Mouse (Mus musculus) layer of hippocampus, adult 9-11 months (tissue): ENCODE data around the gene Nr2f6.
A peak's percentile ranks its signal among the peaks of the same experiment; 100 is the strongest.

ENCODE experiments used
- DNase-seq: peaks from one replicate; pipeline ENCODE4 v3.0.0; 2022

Nr2f6 gene

DNA sequence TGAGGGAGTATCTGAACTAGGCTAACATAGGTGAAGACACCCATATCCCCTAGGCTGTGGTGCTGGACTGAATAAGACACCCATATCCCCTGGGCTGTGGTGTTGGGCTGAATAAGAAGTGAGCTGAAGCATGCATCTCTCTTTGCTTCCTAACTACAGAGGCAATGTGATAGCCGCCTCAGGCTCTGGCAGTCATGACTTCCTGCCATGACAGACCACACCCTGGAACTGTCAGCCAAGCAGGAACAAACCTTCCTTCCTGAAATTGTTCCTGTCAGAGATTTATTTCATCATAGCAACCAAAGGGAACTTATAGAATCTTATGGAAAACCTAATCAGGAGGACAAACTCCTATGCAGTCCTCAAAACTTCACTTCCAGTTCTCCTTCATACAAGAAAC lies 6.5 kb upstream of the Nr2f6 start:
- no peak for DNase-seq

DNA sequence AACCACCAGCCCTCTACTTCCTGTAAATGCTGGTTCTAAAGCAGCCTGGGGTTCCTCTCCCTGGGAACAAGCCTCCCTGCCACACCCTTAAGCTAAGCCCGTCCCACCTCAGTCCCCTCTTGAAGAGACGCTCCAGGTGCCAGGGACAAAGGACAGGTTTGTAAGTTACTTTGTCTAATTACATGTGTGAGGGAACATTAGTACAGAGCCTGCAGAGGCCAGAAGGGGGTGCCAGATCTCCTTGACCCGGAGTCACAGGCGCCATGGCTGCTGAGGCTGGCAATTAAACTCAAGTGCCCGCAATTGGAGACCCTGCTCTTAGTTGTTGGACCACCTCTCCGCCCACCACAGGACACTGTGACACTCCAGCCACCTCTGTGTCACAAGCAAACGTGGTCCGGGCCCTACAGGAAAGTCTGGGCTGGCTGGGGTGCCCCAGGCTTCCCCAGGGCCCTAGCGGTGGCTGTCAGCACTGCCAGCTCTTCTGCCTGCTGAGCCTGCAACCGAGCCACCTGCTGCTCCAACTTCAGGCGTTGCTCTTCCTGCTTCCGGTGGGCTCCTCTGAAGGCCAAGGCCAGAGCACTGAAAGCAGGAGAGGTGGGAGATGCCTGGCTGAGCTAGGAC lies 3.6 kb upstream of the Nr2f6 start:
- no peak for DNase-seq

DNA sequence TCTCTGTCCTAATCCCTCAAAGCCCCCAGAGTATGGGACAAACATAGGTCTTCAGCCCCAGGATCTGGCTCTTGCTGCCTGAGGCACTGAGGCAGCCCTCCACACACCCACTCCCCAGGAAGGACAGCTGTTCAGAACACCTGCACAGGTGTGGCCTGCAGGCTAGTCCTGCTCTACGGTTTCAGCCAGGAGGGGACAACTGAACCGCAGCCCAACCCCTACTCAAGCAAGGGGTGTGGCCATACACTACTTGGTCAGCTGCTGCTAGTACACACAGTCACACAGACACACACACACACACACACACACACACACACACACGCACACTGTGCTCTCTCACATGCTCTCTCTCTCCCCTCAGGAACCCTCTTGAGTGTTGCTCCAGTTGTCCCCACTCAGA lies 2.1 kb upstream of the Nr2f6 start:
- DNase-seq, result no peak

DNA sequence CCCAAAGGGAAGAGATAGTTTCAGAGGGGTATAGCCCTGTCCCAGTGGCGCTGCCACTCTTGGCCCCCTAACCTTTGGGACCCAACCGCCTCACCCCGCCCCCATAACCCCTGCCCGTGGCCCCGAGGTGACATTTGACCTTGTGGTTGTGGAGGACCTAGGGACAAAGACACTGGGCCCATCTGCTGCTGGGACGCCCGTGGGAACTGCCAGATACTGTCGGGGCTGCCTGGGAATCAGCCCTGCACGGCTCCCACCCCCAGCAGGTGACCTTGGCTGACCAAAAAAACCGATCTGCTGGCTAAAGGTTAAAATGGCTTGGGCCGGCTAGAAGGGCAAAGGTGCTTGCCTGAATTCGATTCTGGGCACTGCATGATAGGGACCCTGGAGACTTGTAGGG lies 1.6 kb upstream of the Nr2f6 start:
- no peak for DNase-seq

DNA sequence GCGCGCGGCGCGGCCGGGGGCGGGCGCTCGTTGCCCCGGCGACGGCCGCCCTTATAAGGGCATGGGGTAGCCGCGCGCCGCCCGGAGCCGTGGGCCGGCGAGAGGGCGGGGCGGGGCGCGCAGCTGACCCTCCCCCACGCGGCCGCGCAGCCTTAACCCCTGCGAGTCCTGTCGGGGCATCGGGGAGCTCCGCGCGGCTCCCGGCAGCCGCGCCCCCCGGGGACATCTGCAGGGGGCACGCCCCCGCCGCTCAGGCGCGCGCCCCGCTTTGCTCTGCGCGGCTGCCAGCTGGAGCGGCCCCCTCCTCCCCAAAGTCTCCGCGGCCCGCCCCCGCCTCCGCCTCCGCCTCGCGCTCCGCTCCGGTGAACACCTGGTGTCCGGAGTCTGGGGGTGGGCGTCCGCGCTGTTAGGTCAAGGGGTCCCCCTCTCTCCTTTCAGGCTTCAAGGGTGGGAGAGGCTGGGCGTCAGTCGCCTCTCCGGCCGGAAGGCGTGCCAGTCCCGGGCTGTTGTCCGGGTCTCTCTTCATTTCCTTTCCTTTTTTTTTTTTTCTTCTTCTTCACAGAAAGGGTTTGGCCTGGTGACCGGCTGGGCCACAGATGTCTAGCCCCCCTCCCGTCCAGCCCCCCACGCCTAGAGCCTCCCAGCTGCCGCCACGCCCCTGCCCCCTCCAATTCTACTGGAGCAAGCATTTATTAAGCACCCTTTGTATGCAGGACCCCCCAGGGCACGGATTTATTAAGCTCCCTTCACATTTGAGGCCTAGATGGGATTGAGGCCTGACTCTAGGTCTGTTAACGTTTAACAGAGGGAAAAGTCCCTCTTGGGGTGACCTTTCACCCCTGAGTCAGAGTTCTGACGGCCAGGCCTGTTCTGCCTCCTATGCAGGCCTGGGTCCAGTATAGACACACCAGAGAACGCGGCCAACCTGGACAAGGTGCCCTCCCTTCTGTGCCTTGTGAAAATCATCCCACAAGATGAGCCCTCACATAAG lies 506 bp upstream of the Nr2f6 start:
- peak; percentile 89 for DNase-seq

DNA sequence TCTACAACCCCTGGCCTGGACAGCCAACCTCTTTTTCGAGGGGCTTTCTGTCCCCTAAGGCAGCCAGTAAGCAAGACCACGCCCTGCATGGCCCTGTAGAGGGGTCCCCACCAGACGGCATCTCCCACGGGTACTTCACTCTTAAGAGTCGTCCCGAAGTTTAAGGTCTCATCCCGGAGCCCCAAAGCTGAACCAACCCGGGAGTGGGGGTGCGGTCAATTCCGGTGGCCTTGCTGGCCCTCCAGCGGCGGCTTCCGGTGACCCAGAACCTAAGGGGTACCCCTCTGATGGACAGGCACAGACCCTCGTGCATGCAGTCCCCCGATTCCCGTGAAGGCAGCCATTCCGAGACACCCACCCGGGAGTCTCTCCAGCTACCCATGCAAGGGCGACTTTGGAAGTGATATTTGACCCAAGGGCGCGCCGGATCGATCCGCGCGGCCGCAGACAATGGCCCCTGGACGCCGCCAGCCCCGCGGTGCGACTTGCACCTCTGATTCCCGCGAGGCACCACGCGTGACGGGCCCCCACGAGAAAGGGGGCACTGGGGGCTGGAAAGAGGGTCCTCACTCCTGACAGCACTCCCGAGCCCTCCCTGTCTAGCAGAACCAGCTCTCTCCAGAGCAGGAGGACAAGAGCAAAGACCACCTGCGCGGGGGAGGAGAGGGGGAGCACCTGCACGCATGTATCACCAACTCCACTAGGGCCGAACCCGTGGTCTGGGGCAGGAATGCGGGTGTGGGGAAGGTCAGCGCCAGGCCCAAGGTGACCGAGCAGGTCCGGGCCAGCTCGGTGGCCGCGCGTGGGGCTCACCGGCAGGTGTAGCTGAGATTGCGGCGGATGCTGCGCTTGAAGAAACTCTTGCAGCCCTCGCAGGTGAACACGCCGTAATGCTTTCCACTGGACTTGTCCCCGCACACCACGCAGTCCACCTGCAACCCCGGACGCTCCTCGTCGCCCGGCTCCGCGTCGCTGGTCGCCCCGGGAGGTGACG lies 1.3 kb downstream of the Nr2f6 start:
- DNase-seq, result no peak

DNA sequence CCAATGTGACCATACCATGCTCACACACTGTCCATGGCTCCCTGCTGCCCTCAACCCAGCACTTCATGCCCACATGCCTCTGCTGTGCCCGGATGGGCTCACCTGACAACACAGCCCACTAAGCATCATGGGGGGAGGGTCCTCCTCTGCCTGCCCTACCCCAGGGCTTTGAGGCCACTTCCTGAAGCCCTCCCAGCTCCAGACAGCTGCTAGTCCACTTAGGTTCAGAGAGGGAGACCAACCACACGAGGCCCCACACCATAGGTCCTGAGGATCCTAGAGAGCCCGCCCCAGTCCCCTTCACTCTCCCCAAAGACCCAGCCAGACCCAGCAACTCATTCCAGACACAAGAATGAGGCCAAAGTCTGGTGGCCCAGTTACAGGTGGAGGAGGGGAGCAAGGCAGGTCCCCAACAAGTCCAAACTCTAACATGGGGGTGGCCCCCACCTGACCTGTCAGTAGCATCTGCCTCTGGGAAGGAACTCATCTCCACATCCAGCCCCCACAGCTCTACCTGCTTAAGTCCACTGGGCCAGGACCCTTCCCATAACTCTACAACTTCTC lies 2.2 kb downstream of the Nr2f6 start:
- no peak for DNase-seq

DNA sequence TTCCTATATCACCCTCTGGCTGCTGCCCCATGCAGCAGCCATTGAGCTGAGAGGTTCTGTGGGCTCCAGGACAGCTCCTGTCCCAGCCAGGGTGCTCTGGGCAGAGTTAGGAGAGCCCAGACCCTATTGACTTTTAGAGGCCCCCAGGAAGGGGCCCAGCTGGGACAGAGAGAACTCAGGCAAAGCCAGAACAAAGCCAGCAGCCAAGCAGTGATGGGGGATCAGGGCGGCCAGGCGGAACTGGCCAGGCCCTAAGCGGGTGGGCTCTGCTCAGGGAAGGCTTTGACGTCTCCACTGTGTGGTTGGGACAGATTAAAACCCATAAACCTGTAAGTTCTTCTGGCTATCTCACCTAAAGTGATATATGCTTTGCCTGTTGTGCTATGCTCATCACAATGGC lies 2.8 kb downstream of the Nr2f6 start:
- DNase-seq, result no peak

DNA sequence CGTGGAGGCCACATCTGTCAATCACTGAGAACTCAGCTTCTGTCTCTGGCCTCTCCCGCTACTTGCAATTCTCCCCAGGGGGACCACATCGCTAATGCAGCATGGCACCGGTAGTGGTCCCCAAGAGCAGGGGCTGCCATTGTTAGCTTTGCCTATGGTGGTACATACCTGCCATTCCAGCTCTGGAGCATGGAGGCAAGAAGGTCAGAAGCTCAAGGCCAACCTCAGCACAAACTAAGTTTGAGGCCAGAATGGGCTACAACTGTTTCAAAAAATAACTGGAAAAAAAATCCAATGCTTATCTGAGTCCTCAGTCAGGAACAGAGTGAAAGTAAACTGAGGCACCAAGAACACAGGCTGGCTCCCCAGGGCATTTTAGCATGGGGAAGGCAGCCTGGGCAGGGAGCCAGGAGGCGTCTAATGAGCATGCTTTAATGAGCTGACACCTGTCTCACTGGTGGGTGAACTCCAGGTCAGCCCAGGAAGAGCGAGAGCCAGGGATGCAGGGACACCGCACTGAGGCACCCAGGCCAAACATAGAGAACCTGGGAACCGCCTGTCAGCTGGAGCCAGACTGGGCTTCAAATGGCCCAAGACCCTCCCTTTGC lies 5.2 kb downstream of the Nr2f6 start:
- DNase-seq, result no peak

DNA sequence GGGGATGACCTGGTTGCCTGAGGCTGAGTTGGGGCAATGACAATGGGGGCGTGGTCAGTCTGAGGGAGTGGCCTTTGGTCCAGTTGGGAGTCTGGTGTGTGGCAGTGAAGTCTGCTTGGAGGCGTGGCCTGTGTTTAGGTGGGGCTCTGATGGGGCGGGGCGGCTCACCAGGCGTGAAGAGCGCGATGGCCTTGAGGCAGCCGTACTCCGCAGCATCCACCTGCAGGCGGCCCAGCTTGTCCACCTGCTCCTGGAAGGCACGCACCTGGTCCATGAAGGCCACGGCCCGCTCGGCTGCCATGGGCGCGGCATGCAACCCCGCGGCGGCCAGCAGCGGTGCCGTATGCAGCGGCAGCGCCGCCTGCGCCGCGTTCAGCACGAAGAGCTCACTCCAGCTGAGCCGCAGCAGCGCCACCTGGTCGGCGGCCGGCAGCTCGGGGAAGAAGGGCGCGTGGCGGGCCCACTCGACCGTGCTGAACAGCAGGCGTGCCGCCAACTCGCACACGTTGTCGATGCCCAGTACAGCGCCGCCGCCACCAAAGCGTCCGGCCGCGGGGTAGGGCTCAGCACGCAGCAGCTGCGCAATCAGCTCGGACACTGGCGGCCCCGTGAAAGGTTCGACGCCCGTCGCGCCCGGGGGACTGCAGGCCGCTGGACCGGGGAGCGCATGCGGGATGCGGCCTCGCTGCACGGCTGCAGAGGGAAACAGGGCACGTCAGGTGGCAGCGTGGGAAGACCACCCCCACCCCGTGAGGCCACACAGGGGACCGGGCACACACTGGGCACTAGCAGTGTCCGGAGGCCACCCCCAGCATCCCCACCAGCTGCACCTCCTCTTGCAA lies 6.0 kb downstream of the Nr2f6 start:
- peak; percentile 60 for DNase-seq

DNA sequence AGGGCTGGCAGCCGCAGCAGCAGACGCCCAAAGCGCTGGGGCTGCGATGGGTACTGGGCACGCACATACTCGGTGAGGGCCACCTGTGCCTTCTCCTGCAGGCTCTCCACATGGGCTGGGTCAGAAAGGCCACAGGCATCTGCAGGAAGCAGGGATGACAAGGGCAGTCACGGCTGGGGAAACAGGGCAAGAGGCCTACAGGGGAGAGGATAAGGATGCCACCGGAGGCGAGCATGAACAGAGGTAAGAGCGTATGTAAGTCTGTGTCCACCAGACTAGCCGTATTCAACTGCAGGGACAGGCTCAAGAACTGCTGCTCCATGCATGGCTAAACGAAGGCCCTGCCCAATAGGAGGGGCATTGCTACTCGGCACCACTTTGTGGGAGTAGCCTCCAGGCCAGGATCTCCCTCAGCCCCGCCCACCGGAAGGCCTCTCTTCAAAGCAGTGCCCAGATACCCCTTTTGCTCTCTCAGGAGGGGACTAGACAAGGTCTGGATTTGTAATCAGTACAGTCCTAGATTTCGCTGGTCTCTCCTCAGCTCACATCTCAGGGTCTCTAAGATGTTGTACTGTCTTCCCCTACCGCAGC lies 7.0 kb downstream of the Nr2f6 start:
- no peak for DNase-seq

DNA sequence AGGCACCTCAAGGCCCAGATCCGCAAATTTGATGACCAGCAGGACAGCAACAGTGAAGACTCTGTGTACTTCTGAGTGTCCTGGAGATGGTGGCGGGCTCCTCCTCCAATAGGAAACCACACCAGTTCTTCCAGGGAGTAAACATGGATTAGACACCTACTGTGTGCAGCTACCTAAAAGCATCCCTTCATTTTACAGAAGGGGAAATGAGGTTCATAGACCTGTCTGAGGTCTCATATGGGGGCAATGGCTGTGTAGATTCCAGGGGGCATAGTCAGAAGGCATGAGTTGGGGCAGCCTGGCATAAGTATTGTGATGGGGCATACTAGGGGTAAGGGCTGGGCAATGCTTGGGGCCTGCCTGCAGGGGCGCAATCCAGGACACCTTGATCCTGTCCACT lies 8.8 kb downstream of the Nr2f6 start:
- DNase-seq, result no peak

DNA sequence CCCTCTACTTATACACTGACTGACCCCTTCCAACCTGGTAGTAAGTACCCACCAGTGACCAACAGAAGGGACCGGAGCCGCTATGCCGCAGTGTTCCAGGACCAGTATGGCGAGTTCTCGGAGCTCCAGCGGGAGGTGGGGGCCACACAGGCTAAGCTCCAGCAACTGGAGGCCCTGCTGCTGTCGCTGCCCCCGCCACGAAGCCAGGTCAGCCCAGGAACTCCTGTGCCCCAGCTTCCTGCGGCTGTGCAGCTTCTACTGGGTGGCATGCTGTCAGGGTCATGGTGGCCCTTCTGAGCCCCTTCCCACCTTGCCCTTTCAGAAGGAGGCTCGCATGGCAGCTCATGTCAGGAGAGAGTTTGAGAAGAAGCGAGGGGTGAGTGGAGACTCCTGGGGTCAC lies 9.3 kb downstream of the Nr2f6 start:
- no peak for DNase-seq

DNA sequence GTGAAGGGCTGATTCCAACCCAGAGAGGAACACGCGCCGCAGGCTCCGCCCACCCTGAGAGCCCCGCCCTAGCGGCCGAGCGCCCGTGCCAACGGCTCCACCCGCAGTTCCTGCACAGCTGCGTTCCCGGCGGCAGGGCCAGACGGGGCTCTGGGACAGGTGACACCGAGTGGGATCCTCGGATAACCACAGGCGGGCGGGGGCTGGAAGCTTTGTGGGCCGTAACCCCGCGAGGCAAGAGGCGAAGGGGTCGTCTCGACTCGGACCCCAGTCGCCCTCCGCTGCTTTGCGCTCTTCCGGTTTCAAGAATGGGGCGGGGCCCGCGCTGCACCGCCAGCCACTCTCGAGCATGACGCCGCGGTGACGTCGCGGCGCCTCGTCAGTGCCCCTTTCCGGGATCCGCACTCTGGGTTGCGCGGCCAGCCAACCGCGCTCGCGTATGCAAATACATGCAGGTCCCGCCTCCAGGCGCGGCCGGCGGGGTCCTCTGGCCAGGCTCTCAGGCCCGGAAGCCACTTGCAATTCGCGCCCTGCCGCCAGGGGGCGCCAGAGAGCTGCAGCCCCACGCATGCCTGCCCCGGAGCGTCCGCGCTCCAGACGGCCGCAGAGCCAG lies 10.4 kb downstream of the Nr2f6 start, which contains the start of gene Ocel1:
TSS of gene Ocel1 (plus strand) at position 63 of the 613 bp plus-strand sequence.
- DNase-seq, result peak; percentile 99

DNA sequence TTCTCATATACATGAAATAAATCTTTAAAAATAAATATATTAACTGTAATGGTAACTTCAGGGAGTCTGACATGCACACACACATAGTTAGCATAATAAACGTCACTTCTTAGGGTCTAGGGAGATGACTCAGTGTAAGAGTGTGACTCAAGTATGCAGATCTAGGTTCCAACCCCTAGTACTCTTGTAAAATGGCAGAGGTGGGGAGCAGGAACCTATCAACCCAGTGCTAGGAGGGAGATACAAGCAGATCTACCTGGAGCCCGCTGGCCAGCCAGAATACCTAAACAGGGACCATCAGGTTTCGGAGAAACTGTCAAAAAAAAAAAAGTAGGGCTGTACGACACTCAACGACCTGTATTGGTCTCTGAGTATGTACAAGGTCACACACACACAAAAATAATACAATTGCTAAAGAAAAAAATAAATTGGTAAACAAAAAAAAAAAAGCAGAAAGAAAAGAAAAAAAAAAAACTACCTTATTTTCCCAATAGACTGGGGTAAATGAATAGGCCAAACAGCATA lies 11.0 kb downstream of the Nr2f6 start:
- no peak for DNase-seq

DNA sequence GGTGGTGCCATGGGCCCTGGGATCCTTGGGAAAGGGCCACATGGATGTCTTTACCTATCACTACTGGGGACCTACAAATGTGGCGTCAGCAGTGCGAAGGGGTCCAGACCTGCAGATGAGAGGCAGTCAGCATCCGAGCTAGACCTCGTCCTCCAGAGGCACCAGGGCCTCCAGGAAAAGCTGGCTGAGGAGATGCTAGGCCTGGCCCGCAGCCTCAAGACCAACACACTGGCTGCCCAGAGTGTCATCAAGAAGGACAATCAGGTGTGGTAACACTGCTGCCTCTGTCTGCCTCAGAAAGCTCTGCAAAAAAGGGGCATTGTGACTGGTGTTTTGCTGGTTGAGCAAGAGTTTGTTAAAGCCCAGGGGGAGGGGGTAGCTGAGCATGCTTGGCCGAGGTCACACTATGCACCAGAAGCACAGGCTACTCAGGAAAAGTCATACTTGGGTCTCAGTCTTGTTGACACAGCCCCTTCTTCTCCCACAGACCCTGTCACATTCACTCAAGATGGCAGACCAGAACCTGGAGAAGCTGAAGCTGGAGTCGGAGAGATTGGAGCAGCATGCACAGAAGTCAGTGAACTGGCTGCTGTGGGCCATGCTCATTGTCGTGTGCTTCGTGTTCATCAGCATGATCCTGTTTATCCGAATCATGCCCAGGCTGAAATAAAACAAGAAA lies 12.6 kb downstream of the Nr2f6 start:
- DNase-seq, result no peak

DNA sequence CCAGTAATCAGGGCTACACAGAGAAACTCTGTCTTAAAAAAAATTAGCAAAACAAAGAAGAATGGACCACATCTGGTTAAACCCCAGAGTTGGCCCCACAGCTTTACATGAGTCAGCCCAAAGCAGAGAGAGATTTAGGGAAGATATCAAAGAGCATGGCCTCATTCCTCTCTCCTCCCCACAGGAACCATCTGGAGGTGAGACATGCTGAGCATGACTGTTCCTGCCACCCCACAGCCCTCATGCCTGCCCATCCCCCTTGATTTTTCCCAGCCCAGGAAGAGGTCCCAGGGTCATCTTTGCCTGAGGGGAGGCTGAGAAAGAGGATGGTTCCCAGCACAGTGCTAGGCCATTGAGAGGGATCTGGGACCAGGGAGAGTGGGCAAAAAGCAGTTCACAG lies 13.4 kb downstream of the Nr2f6 start:
- no peak for DNase-seq

DNA sequence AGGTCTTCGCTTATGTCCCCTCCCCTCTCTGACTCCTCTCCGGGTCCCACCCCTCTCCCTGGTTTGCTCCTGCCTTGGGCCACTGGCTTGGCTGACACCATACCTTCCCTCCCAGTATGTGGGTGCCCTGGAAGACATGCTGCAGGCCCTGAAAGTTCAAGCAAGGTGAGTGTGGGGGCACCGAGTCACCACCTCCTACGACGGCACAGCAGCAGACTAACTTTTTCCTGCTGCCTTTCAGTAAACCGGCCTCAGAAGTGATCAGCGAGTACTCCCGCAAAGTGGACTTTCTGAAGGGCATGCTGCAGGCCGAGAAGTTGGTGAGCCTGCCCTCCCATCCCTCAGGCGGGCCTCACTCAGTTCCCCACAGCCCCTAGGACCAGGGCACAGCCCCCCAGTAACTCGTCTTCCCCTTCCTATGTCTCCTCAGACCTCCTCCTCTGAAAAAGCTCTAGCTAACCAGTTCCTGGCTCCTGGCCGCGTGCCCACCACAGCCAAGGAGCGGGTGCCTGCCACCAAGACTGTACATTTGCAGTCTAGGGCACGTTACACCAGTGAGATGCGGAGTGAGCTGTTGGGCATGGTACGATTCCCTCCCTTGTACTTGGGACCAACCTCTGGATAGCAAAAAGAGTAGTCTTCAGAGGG lies 14.1 kb downstream of the Nr2f6 start:
- DNase-seq, result no peak
